Mouse (Mus musculus) A20 (cell line): ENCODE measurements around the gene Gmfb.
A peak's percentile ranks its signal among the peaks of the same experiment; 100 is the strongest.
"Not testable (repeated sequence)": the region's sequence is repeated elsewhere in the genome, so short reads cannot be mapped to it uniquely, and the experiment has no call there.

Experiments used
- DNase-seq: peaks from one replicate; pipeline ENCODE4 v3.0.0-alpha.2; 2011; ENCODE audit warnings: low read depth, low spot score

Gene Gmfb

GRCm38 (mm10) chr14:46821873-46822716 is at the start of gene Gmfb:
Gmfb (minus strand) TSS chr14:46822242.
- DNase-seq, result peak; percentile 94

GRCm38 (mm10) chr14:46862922-46863321 is 40.9 kb upstream of the Gmfb start:
- DNase-seq, result no peak

- no peak for DNase-seq
Measured at GRCm38 (mm10) chr14:46853677-46854076, 31.6 kb upstream of the Gmfb start.

GRCm38 (mm10) chr14:46849769-46850168 is 27.7 kb upstream of the Gmfb start:
- DNase-seq, result no peak

GRCm38 (mm10) chr14:46848736-46849135 is 26.7 kb upstream of the Gmfb start:
- no peak for DNase-seq

- no peak for DNase-seq
Measured at GRCm38 (mm10) chr14:46848063-46848590, 26.1 kb upstream of the Gmfb start.

- DNase-seq, result no peak
Measured at GRCm38 (mm10) chr14:46845706-46846105, 23.7 kb upstream of the Gmfb start.

GRCm38 (mm10) chr14:46839326-46839725 is 17.3 kb upstream of the Gmfb start:
- no peak for DNase-seq

GRCm38 (mm10) chr14:46832354-46833272 is 10.6 kb upstream of the Gmfb start:
- no peak for DNase-seq

GRCm38 (mm10) chr14:46831837-46832333 is 9.8 kb upstream of the Gmfb start, which contains the start of gene Cgrrf1:
Cgrrf1 (plus strand) TSS chr14:46832125.
- peak; percentile 96 for DNase-seq

- DNase-seq, result no peak
Measured at GRCm38 (mm10) chr14:46831295-46831694, 9.3 kb upstream of the Gmfb start.

- no peak for DNase-seq
Measured at GRCm38 (mm10) chr14:46827430-46827829, 5.4 kb upstream of the Gmfb start.

- no peak for DNase-seq
Measured at GRCm38 (mm10) chr14:46823996-46824395, 2.0 kb upstream of the Gmfb start.

GRCm38 (mm10) chr14:46821271-46821872 is 670 bp downstream of the Gmfb start:
- no peak for DNase-seq

GRCm38 (mm10) chr14:46819961-46820360 is 2.1 kb downstream of the Gmfb start:
- not testable (repeated sequence) for DNase-seq

- no peak for DNase-seq
Measured at GRCm38 (mm10) chr14:46818743-46819142, 3.3 kb downstream of the Gmfb start.

GRCm38 (mm10) chr14:46816916-46817622 is 5.0 kb downstream of the Gmfb start:
- DNase-seq, result no peak

- DNase-seq, result no peak
Measured at GRCm38 (mm10) chr14:46815640-46816039, 6.4 kb downstream of the Gmfb start.

GRCm38 (mm10) chr14:46807927-46808326 is 14.1 kb downstream of the Gmfb start:
- DNase-seq, result peak; percentile 73

GRCm38 (mm10) chr14:46806186-46806585 is 15.9 kb downstream of the Gmfb start:
- DNase-seq, result no peak

- no peak for DNase-seq
Measured at GRCm38 (mm10) chr14:46803791-46804190, 18.3 kb downstream of the Gmfb start.
